Mouse (Mus musculus) liver, embryonic 14.5 days (tissue): ENCODE data around the gene Arhgap24. TPM values are rescaled to one million over a fixed set of nuclear protein-coding genes. Genes with fewer than 3 reads are reported as not detected.

Experiments used
- ATAC-seq: fragments of 200-750 bp; cut with Nextera tagmentation; 2 replicates; pipeline ENCODE4 v1.8.0; 2017; ENCODE audit warnings: moderate number of reproducible peaks, mild to moderate bottlenecking, moderate library complexity; ENCODE audit not compliant: insufficient read depth
- DNase-seq, 3 experiments: peaks; one replicate each; pipeline ENCODE4 v3.0.0-alpha.2; 2012 to 2013; ENCODE audit warnings: low read depth in 3 of 3, low spot score in 3 of 3
- H3K27ac ChIP-seq: fragments of 300-500 bp; sonication (generic); 2 replicates; pipeline ENCODE4 v1.5.1; 2014; ENCODE audit warnings: moderate library complexity, mild to moderate bottlenecking, control low read depth, inconsistent platforms
- H3K27me3 ChIP-seq: fragments of 300-500 bp; sonication (generic); 2 replicates; pipeline ENCODE4 v1.6.1; 2014; ENCODE audit warnings: mild to moderate bottlenecking, low read length, moderate library complexity; ENCODE audit not compliant: control insufficient read depth, insufficient read depth
- H3K36me3 ChIP-seq: fragments of 300-500 bp; sonication (generic); replicated peaks from 2 replicates; pipeline ENCODE4 v1.6.1; 2014; ENCODE audit warnings: low read depth; ENCODE audit not compliant: control insufficient read depth, insufficient read depth
- H3K4me1 ChIP-seq, 2 experiments: fragments of 200-500 bp in 1 of 2; fragments of 300-500 bp in 1 of 2; sonication (generic) in 1 of 2; replicated peaks; 2 replicates each; pipeline ENCODE4 v1.6.1; 2012 to 2014; ENCODE audit warnings: antibody characterized with exemption in 1 of 2, inconsistent platforms in 1 of 2, low read length in 1 of 2; ENCODE audit not compliant: control insufficient read depth in 2 of 2, insufficient read depth in 2 of 2
- H3K4me2 ChIP-seq: fragments of 300-500 bp; sonication (generic); 2 replicates; pipeline ENCODE4 v1.6.1; 2014; ENCODE audit warnings: low read depth, mild to moderate bottlenecking, control low read depth, moderate library complexity
- H3K4me3 ChIP-seq, 2 experiments: fragments of 200-500 bp in 1 of 2; fragments of 300-500 bp in 1 of 2; sonication (generic) in 1 of 2; 2 replicates each; pipeline ENCODE4 v1.5.1; 2012 to 2014; ENCODE audit warnings: low read depth in 2 of 2, low read length in 2 of 2, mild to moderate bottlenecking in 2 of 2, control low read depth in 1 of 2, inconsistent platforms in 1 of 2, moderate library complexity in 1 of 2; ENCODE audit not compliant: insufficient read depth in 1 of 2
- H3K9ac ChIP-seq: fragments of 300-500 bp; sonication (generic); replicated peaks from 2 replicates; pipeline ENCODE4 v1.6.1; 2014; ENCODE audit warnings: mild to moderate bottlenecking, control low read depth, moderate library complexity
- H3K9me3 ChIP-seq: fragments of 300-500 bp; sonication (generic); 2 replicates; pipeline ENCODE4 v1.6.1; 2016; ENCODE audit warnings: low read length, mixed read lengths; ENCODE audit not compliant: control insufficient read depth
- CTCF ChIP-seq: IDR thresholded peaks from 2 replicates; pipeline ENCODE4 v1.5.1; 2016; ENCODE audit warnings: antibody characterized with exemption, low read depth, control low read depth
- EP300 ChIP-seq: IDR thresholded peaks from 2 replicates; pipeline ENCODE4 v1.6.1; 2016; ENCODE audit warnings: antibody characterized with exemption, low read depth
- WGBS: fragments of 180-500 bp; shearing (Covaris S2); extraction: QIAGEN DNeasy Blood & Tissue Kit; methylation state at CpG from one replicate; pipeline ENCODE4 v1.1.7; 2014; ENCODE audit not compliant: insufficient replicate concordance; 5-methylcytosine and 5-hydroxymethylcytosine counted together
- polyA plus RNA-seq, 2 experiments: library from polyadenylated mRNA; depleted of rRNA in 1 of 2; stranded (reverse) in 1 of 2; unstranded in 1 of 2; fragments of >200 nt; fragmentation: Nextera tagmentation in 1 of 2; extraction: Ambion mirVana in 1 of 2; gene quantifications; 2 replicates each; pipeline versions ENCODE4 v1.2.1 to v1.2.3; 2012 to 2014

Gene Arhgap24
- polyA plus RNA-seq, 2 experiments, result 1.8 to 2.1 TPM

- no peak overlapping the region for H3K27ac ChIP-seq
- H3K4me2 ChIP-seq, result no peak overlapping the region
- no peak for DNase-seq
- no peaks in the 10 kb centered on the region for H3K9me3 ChIP-seq
- no peak for ATAC-seq
- TF ChIP-seq CTCF, result no peak
- TF ChIP-seq EP300, result no peak
- H3K36me3 ChIP-seq, result no peaks in the 10 kb centered on the region
- 60% methylated on average over 7 of the region's 7 CpGs for WGBS
- no peak overlapping the region for H3K9ac ChIP-seq
- no peak overlapping the region for H3K4me3 ChIP-seq
- H3K4me1 ChIP-seq, result 0 out of 4 replicates have a peak, but pooled peaks cover 0 to 3% of the 10 kb centered on the region in 2 experiments
- H3K27me3 ChIP-seq, result no peaks in the 10 kb centered on the region
These were observed 329.3 kb downstream of the Arhgap24 start for GRCm38 (mm10) chr5:102810366-102810957.

GRCm38 (mm10) chr5:102813271-102813670, 332.1 kb downstream of the Arhgap24 start:
- Histone ChIP-seq H3K4me3 (no peak overlapping the region), H3K4me2 (no peak overlapping the region), H3K27me3 (no peaks in the 10 kb centered on the region), H3K36me3 (no peaks in the 10 kb centered on the region), H3K9me3 (no peaks in the 10 kb centered on the region), H3K9ac (no peak overlapping the region), H3K4me1 (peaks cover 0 to 3% of the 10 kb centered on the region in 2 experiments; a peak in 1 of 4 replicates), H3K27ac (no peak overlapping the region)
- DNase-seq, result no peak
- TF ChIP-seq CTCF (no peak), EP300 (no peak)
- ATAC-seq, result no peak
- 51% methylated on average over 3 of the region's 3 CpGs for WGBS

GRCm38 (mm10) chr5:102817641-102818040, 336.4 kb downstream of the Arhgap24 start:
- Histone ChIP-seq H3K27me3 (no peaks in the 10 kb centered on the region), H3K36me3 (no peaks in the 10 kb centered on the region), H3K27ac (no peak overlapping the region), H3K4me3 (no peak overlapping the region), H3K9me3 (no peaks in the 10 kb centered on the region), H3K4me1 (no peaks in the 10 kb centered on the region; a peak in 1 of 4 replicates), H3K9ac (no peak overlapping the region), H3K4me2 (no peak overlapping the region)
- DNase-seq, result peak; percentile 3 to 10 (median 7)
- 67% methylated on average over 7 of the region's 7 CpGs for WGBS
- TF ChIP-seq EP300 (no peak), CTCF (no peak)
- peak; percentile 58; the same call in 1 of the 2 replicates for ATAC-seq

GRCm38 (mm10) chr5:102825538-102825937, 344.3 kb downstream of the Arhgap24 start:
- no peak overlapping the region for H3K4me2 ChIP-seq
- no peak overlapping the region for H3K4me3 ChIP-seq
- H3K36me3 ChIP-seq, result no peaks in the 10 kb centered on the region
- H3K9me3 ChIP-seq, result no peaks in the 10 kb centered on the region
- 67% methylated on average over 8 of the region's 8 CpGs for WGBS
- H3K27me3 ChIP-seq, result no peaks in the 10 kb centered on the region
- no peaks in the 10 kb centered on the region for H3K4me1 ChIP-seq
- no peak overlapping the region for H3K9ac ChIP-seq
- no peak for ATAC-seq
- no peak for DNase-seq
- TF ChIP-seq EP300 (no peak), CTCF (no peak)
- H3K27ac ChIP-seq, result no peak overlapping the region

- Histone ChIP-seq H3K9me3 (no peaks in the 10 kb centered on the region), H3K4me1 (no peaks in the 10 kb centered on the region), H3K4me2 (no peak overlapping the region), H3K27me3 (no peaks in the 10 kb centered on the region), H3K36me3 (no peaks in the 10 kb centered on the region), H3K9ac (no peak overlapping the region), H3K27ac (no peak overlapping the region), H3K4me3 (no peak overlapping the region)
- WGBS, result 49% methylated on average over 4 of the region's 4 CpGs
- DNase-seq (no peak), ATAC-seq (no peak)
- TF ChIP-seq EP300 (no peak), CTCF (no peak)
These were observed 357.9 kb downstream of the Arhgap24 start for GRCm38 (mm10) chr5:102839071-102839470.
